Mouse (Mus musculus) mouse embryonic stem cell (cell line): Measurements from ENCODE around the gene Nlk.
"Not testable (repeated sequence)": the region's sequence is repeated elsewhere in the genome, so short reads cannot be mapped to it uniquely, and the experiment has no call there.

ENCODE experiments used
- in situ Hi-C, 2 experiments: fragments of 300-500 bp; cut with MboI; formaldehyde crosslinking; loops; 1 replicate in 1 of 2; 3 replicates in 1 of 2; pipeline ENCODE4 v1.14.3; 2019 to 2020; ENCODE audit warnings: low sequenced_read_pairs in 2 of 2, low pct_unique_long_range_greater_than_20kb in 1 of 2, mixed read lengths in 1 of 2; ENCODE audit not compliant: unreplicated experiment in 1 of 2

The Nlk gene

DNA sequence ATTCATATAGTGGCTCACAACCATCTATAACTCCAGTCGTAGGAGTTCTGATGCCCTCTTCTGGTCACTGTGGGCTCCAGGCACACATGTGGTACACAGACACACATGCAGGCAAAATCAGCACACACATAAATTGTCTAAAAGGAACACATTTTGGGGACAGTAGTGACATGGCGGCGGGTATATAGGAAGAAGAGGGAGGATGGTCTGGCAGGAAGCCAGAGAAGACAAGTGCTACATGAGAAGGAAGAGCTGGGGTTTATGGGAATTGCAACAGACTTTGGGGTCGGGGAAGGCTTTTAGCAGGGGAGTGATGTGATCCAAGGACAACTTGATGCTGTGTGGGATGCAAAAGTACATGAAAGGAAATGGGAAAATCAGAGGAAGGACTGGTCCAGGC, 162.7 kb downstream of the Nlk start:
- in situ Hi-C loops = no loop called here

DNA sequence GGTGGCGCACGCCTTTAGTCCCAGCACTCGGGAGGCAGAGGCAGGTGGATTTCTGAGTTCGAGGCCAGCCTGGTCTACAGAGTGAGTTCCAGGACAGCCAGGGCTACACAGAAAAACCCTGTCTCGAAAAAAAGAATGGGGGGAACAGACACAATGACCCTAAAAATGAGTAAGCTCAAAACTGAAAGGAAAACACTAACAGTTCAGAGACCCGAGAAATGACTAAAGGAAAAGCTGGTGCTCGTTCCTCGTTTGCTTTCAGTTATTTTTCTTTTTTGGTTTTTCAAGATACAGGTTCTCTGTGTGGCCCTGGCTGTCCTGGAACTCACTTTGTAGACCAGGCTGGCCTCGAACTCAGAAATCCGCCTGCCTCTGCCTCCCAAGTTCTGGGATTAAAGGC, 165.7 kb downstream of the Nlk start:
- in situ Hi-C loops = not testable (repeated sequence)

DNA sequence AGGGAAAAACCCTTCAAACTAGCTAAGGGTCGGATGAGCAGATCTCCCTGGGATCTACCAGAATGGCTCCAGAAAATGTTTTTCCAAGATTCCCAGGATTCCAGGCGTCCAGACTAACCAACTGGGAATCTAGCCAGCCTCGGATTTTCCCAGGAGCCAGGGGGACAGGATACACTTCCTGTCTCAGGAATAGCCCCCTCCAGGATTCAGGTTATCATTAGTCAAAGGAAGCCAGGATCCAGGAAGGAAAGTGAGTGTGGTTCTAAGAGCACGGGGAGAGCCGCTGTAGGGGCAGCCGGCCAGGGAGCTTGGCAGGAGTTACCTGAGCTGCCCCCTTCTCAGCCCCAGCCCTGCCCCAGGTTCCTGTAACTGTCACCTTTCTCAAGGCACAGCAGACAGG, 166.1 kb downstream of the Nlk start:
- in situ Hi-C loops = no loop called here

DNA sequence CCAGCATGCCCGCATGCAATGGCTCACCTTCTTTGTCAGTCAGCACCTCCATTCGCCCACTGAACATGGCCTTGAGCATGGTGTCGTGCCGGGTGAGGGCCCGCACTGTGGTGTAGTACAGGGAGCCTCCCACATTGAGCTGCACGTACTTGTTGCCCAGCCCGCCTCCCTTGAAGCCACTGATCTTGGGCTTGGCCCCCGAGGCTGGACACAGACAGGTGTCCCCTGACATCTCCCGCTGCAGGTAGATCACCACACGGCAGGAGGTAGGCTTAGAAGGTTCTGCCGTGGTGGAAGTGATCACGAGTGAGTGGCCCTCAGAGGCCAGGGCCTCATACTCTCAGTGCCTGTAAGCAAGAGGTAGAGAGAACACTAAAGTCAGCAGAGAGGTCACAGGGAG, 167.2 kb downstream of the Nlk start:
- in situ Hi-C loops = no loop called here

DNA sequence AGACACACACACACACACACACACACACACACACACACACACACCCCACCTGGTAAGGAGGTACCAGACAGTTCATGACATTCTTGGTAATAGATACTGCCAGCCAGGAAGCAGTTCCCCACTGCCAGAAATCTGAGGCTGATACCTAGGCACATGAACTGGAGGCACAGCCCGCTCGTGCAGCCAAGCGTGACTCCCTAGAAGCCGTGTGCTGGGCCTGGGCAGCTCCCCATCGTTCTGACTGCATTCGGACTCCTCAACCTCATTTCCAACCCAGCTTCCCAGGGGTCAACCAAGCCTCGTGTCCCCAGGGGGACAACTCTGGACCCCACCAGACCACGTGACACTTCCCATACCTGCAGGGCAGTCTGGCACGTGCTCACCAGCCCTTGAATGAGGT, 168.5 kb downstream of the Nlk start:
- in situ Hi-C loops = no loop called here

DNA sequence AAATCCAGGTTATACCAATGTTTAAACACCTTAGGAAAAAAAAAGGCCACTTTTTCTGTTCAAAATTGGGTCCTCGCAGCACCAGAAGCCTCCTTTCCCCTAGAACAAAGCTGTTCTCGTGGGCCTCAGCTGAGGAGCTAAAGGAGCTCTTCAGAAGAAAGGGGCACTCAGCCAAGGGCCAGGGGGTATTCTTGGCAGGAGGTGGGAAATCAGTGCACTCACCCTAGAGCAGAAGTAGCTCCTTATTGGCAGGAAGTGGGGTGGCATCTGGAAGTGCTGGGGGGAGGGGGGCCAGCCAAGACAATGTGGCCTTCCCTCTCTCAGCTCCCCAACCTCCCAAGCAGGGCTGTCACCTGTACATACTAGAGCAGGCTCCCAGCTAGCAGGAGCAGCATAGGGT, 172.3 kb downstream of the Nlk start:
- in situ Hi-C loops = no loop called here

DNA sequence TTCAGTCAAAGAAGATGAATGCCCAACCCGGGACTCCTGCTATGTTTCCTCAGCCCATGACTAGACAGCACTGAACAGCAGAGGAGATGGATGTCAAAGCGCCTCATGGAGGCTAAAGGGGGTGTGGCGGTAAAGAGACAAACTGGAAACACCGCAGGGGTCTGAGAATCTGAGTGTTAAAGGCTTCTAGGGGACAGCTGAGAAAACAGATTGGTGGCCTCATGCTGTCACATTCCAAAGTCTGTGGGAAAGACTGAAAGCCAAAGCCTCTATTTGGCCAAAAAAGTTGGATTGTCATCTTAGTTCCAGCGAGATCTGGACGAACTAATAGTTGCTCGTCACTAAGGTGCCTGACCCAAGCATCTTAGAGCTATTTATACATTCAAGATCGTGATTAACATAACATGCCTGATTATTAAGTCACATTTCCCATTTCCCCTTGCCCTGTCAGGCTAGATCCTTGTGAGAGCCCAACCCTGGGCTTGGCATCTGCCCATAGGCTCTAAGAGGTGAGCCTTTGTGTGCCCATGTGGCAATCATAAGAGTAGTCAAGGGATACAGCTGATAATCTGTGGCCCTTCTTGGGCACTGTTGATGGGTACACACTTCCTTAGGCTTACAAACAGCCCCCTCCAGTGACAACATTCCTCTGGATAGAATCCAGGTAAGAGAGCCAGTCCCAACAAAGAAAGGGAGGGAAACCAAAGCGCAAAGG, 173.8 kb downstream of the Nlk start:
- in situ Hi-C loops = no loop called here

DNA sequence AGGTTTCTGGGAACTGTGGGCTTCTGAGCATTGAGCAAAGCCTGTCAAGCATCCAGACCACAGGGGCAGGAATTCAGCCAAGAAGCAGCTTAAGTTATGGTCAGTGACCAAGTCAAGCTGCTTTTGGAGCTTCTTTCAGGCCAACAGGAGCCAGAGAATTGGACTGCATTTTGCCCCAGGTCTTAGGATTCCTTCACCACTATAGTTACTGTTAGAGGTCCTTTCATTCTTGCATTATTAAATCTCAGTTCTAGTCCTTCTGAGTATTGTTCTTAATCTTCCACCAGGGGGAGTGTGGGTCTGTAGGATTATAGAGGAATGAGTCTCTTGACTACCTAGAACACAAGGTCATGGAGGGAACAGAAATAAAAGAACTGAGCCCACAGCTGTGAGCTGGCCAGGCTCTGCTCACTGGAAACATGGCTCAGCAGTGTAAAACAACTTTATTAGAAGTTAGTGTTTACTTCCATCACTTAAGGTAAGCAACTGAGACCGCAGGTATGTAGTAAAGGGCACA, 174.6 kb downstream of the Nlk start:
- in situ Hi-C loops = no loop called here

DNA sequence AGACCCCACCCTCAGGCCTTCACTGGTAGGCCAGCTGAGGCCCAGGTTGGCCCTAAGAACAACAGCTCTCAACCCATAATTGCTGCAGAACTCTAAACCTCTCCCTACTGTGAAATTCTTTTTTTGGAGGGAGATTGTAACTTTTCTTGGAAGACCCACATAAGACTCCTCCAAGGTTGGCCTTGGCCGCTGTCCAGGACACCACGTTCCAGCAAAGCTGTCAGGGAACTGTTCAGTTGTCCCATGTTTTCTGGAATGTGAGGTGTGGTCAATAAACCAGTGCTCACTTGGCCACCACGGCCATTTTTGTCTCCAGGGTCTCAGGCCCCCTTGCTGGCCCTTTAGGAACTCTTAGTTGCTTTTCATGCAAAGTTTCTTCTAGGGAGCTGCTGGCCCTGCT, 175.3 kb downstream of the Nlk start:
- in situ Hi-C loops = no loop called here

DNA sequence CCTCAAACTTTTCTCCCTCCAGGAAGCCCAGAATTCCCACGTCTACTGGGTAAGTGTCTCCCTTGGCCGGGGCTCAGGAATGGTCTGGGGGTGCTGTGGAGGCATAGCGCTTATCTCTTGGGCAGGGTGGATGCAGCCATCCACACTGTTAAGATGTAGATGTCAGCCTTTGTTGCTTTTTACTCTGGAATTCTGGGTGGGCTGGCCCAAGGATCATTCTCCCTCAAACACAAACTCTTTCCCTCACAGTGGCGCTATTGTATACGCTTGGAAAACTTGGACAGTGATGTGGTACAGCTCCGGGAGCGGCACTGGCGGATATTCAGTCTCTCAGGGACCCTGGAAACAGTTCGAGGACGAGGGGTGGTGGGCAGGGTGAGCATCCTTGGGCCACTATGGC, 178.2 kb downstream of the Nlk start:
- in situ Hi-C loops = no loop called here
